Mouse (Mus musculus): ENCODE results near the gene Olfr1032.
"Not testable (repeated sequence)": the region's sequence is repeated elsewhere in the genome, so short reads cannot be mapped to it uniquely, and the experiment has no call there.

Olfr1032 gene

GRCm38 (mm10) chr2:86005240-86005639 lies at the start of gene Olfr1032:
TSS of gene Olfr1032 (plus strand) at chr2:86005540.
- no peak for DNase-seq (ENCODE audit: low spot score)

GRCm38 (mm10) chr2:85973595-85973994 lies 31.7 kb upstream of the Olfr1032 start, which contains the start of gene Olfr1029:
TSS of gene Olfr1029 (plus strand) at chr2:85973895.
- no peak for DNase-seq (ENCODE audit: low spot score)

DNA sequence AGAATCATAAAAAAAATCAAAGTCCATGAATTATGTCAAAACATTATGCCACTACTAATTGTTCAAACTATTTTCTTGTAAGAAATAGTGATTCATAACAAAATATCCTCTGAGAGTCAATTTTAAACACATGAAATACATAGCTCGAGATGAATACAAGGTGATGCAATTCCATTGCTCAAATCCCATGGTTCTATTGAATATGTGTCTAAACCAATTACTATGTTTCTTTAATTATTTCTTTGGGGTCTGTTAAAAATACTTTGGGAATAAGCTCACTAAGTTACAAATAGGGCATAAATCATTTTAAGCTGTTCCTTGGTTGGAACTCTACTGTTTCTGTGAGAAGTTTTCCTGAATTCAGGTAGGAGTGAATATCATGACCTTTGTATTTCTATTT lies 26.4 kb upstream of the Olfr1032 start, which contains the start of gene Olfr1030:
Gene Olfr1030, plus strand, starts transcription at position 301 of the 400 bp plus-strand sequence.
- DNase-seq (ENCODE audit: low spot score) = no peak

DNA sequence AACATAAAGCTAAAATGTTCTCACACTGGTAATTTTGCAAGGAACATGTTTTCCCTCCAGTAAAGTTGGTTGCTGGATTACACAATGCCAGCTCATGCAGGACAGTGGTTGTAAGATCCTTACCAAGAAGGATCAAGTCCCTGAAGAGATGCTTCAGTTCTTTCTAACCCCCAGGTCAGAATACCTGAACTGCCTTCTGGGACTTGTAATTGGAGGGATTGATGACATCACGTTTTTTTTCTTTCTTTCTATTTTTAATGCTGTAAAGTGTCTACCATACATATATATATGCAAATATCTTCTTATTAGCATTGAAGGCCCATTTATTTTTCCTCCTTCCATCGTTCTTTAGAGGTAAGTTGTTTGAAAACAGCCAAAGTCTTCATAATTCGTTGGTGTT lies 15.3 kb upstream of the Olfr1032 start, which contains the start of gene Olfr1031:
Gene Olfr1031, plus strand, starts transcription at position 301 of the 400 bp plus-strand sequence.
- DNase-seq (ENCODE audit: low spot score) = no peak

DNA sequence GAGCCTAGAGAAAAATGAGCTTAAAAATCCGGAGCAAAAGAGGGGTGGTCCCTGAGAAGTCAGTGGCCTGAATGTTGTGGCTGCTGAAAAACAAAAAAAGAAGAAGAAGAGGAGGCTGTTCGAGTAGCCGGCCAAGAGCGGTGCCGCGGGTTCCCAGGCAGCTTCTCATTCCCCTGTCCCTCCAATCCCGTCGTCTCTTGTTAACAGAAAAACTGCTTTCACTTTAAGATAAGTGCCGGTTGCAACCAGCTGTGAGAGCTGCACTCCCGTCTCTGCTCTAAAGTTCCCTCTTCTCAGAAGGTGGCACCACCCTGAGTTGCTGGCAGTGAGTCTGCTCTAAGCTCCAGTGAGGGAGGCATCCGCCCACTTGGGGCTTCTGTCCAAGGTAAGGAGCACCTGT lies 15.1 kb downstream of the Olfr1032 start, which contains the start of gene Olfr1033:
Gene Olfr1033, plus strand, starts transcription at position 228 of the 400 bp plus-strand sequence.
- not testable (repeated sequence) for DNase-seq (ENCODE audit: low spot score)

GRCm38 (mm10) chr2:86021518-86021917 lies 16.2 kb downstream of the Olfr1032 start:
- DNase-seq (ENCODE audit: low spot score) = not testable (repeated sequence)

GRCm38 (mm10) chr2:86045561-86045960 lies 40.2 kb downstream of the Olfr1032 start, which contains the start of gene Olfr1034:
TSS of gene Olfr1034 (plus strand) at chr2:86045861.
- DNase-seq (ENCODE audit: low spot score) = no peak

GRCm38 (mm10) chr2:86050777-86051176 lies 45.4 kb downstream of the Olfr1032 start:
- not testable (repeated sequence) for DNase-seq (ENCODE audit: low spot score)
